ENCODE assay signal across 9 mouse cellular contexts in genomic region chr1:155093145-155093791, GRCm38 (mm10). TPM values are rescaled to one million over a fixed set of nuclear protein-coding genes. Genes with fewer than 3 reads are reported as not detected.
DNase-seq lines count a peak whose midpoint lies in the region; ATAC-seq and TF ChIP-seq lines count a peak whose summit lies in the region.
"Had no signal": no experiment of that assay in that cellular context is flagged by ENCODE, and none has a peak within 500 bp of the region (broad histone marks: within the 10 kb centered on the region; RNA-seq: fewer than 3 reads in every experiment).

No protein-coding gene starts in this region.

- peaks cover 63% of the 10 kb centered on the region for H3K4me1 ChIP-seq in limb, embryonic 15.5 days
- peaks cover 39% of the 10 kb centered on the region for H3K4me1 ChIP-seq in thymus, adult 2 months (replicated peaks; ENCODE audit: control insufficient read depth, insufficient read depth, low read length)

- no peaks in the 10 kb centered on the region for H3K27me3 ChIP-seq in limb, embryonic 15.5 days
- H3K27me3 ChIP-seq in thymus, adult 2 months (ENCODE audit: control insufficient read depth, insufficient read depth, low read length), result no peaks in the 10 kb centered on the region

- H3K9me3 ChIP-seq in limb, embryonic 15.5 days, result no peaks in the 10 kb centered on the region

- TF ChIP-seq CTCF in brain, embryonic 14.5 days (IDR thresholded peaks at IDR 0.05; ENCODE audit: borderline replicate concordance, extremely low read depth, insufficient read depth, insufficient read length), result no peak
- TF ChIP-seq CTCF in thymus, adult 2 months (IDR thresholded peaks at IDR 0.05; ENCODE audit: borderline replicate concordance, control insufficient read depth, extremely low read depth, insufficient read depth, low read length, poor library complexity), result no peak

- peak overlapping the region; percentile 8; the same call in 1 of the 2 replicates for H3K4me2 ChIP-seq in limb, embryonic 15.5 days

- H3K36me3 ChIP-seq in limb, embryonic 15.5 days, result no peaks in the 10 kb centered on the region
- H3K36me3 ChIP-seq in thymus, adult 2 months (ENCODE audit: control insufficient read depth, insufficient read depth, low read length), result no peaks in the 10 kb centered on the region

- ATAC-seq in limb, embryonic 15.5 days (ENCODE audit: insufficient number of reproducible peaks, low FRiP score, low TSS enrichment, low read depth), result 0 out of 2 replicates have a peak, but pooled peaks have one; percentile 18

- no peak for TF ChIP-seq POLR2A in brain, embryonic 14.5 days (IDR thresholded peaks at IDR 0.05; ENCODE audit: borderline replicate concordance, extremely low read depth, insufficient read depth, insufficient read length, poor library complexity, severe bottlenecking)
- TF ChIP-seq POLR2A in thymus, adult 2 months (IDR thresholded peaks at IDR 0.05; ENCODE audit: control insufficient read depth, extremely low read depth, insufficient read depth, low read length, poor library complexity), result no peak

- peak; percentile 54 for DNase-seq in adrenal gland, postnatal 10 days
- no peak for DNase-seq in adrenal gland, adult 2 months
- DNase-seq in brain, embryonic 14.5 days (ENCODE audit: low read depth), result peak; percentile 69
- peak; percentile 43 to 66 for DNase-seq in heart, postnatal 14 days
- DNase-seq in thymus, adult 2 months, result no peak
- no peak for DNase-seq in layer of hippocampus, adult 8-10 months (ENCODE audit: low spot score in 2 of 2)
- DNase-seq in yolk sac, embryonic 10.5 days (ENCODE audit: low spot score), result no peak

- H3K4me3 ChIP-seq in limb, embryonic 15.5 days, result no peak overlapping the region
- H3K4me3 ChIP-seq in thymus, adult 2 months (ENCODE audit: control insufficient read depth, insufficient read depth, low read length), result no peak overlapping the region

- H3K9ac ChIP-seq in limb, embryonic 15.5 days, result no peak overlapping the region
- H3K9ac ChIP-seq: liver, embryonic 14.5 days had no signal

- WGBS in limb, embryonic 15.5 days, result 22% methylated on average over 4 of the region's 4 CpGs
- WGBS in thymus, adult 2 months, result 92% methylated on average over 4 of the region's 4 CpGs

- intact Hi-C loops in heart, postnatal 14 days (cut with DNase I), result no loop called here

- peak overlapping the region; percentile 90 for H3K27ac ChIP-seq in limb, embryonic 15.5 days
- no peak overlapping the region for H3K27ac ChIP-seq in thymus, adult 2 months (ENCODE audit: control insufficient read depth, insufficient read depth, low read length)
- H3K27ac ChIP-seq: liver, embryonic 14.5 days had no signal

RNA-seq across cellular contexts. Expression of gene Ier5, which starts 6.2 kb away (rescaled TPM):
- total RNA-seq in adrenal gland, postnatal 10 days (2021), result 10 to 100 TPM; 10.8 to 12.6 TPM
- total RNA-seq in adrenal gland, adult 2 months (2021), result 10 to 100 TPM in 1 of 2 experiments, 1 to 10 TPM in 1; 6.3 to 10.7 TPM
- 13.9 and 21.4 TPM in 2 replicates for polyA plus RNA-seq in adrenal gland, adult 2 months (2012; rRNA removed)
- 34.8 and 52.4 TPM in 2 replicates for polyA plus RNA-seq in brain, embryonic 14.5 days (2012; rRNA removed)
- total RNA-seq in heart, postnatal 14 days (2021), result 10 to 100 TPM; 13.6 to 15.4 TPM
- polyA plus RNA-seq in limb, embryonic 15.5 days (2015; fragmentation: Nextera tagmentation; extraction: Ambion mirVana), result 5.5 and 7.1 TPM in 2 replicates
- polyA plus RNA-seq in thymus, adult 2 months (2012; rRNA removed), result 37.2 and 44.0 TPM in 2 replicates
- 10 to 100 TPM; 29.8 to 32.4 (median 31.2) TPM for total RNA-seq in layer of hippocampus, adult 8-10 months (2022)

RNA-seq across cellular contexts. Expression of gene Mr1, which starts 53.3 kb away (rescaled TPM):
- 10 to 100 TPM; 13.4 to 18.6 TPM for total RNA-seq in adrenal gland, postnatal 10 days (2021)
- total RNA-seq in adrenal gland, adult 2 months (2021), result 10 to 100 TPM; 29.2 to 30.6 TPM
- 3.8 and 4.4 TPM in 2 replicates for polyA plus RNA-seq in adrenal gland, adult 2 months (2012; rRNA removed)
- 0.64 and 1.7 TPM in 2 replicates for polyA plus RNA-seq in brain, embryonic 14.5 days (2012; rRNA removed)
- 1 to 10 TPM; 8.1 to 9.2 TPM for total RNA-seq in heart, postnatal 14 days (2021)
- 9.6 and 10.5 TPM in 2 replicates for polyA plus RNA-seq in limb, embryonic 15.5 days (2015; fragmentation: Nextera tagmentation; extraction: Ambion mirVana)
- polyA plus RNA-seq in thymus, adult 2 months (2012; rRNA removed), result 33.5 and 37.9 TPM in 2 replicates
- 1 to 10 TPM; 4.1 to 7.0 (median 4.9) TPM for total RNA-seq in layer of hippocampus, adult 8-10 months (2022)

Comparison
In these comparisons a context has a peak if more than half of its experiments do, and no peak if none do; other contexts are left out.
1. DNase-seq: peak in adrenal gland, postnatal 10 days (single experiment), brain, embryonic 14.5 days (single experiment) and heart, postnatal 14 days (2 of 2); none in adrenal gland, adult 2 months (single experiment), thymus, adult 2 months (single experiment), layer of hippocampus, adult 8-10 months (0 of 2) and yolk sac, embryonic 10.5 days (single experiment).